Mouse (Mus musculus): ENCODE measurements at regions not wholly inside any gene's neighbourhood (a gene's known extent, or its start where the extent isn't known, plus 50 kb on each side); places are given as distances from the start of the nearest gene placed in this dataset.

GRCm38 (mm10) chr17:45928903-45929477, 103.2 kb downstream of the Vegfa start:
- no peak for DNase-seq (ENCODE audit: low read depth, low spot score)

GRCm38 (mm10) chr17:45928013-45928412, 104.2 kb downstream of the Vegfa start:
- DNase-seq (ENCODE audit: low read depth, low spot score) = no peak

GRCm38 (mm10) chr17:45925845-45926244, 106.3 kb downstream of the Vegfa start:
- no peak for DNase-seq (ENCODE audit: low read depth, low spot score)

DNA sequence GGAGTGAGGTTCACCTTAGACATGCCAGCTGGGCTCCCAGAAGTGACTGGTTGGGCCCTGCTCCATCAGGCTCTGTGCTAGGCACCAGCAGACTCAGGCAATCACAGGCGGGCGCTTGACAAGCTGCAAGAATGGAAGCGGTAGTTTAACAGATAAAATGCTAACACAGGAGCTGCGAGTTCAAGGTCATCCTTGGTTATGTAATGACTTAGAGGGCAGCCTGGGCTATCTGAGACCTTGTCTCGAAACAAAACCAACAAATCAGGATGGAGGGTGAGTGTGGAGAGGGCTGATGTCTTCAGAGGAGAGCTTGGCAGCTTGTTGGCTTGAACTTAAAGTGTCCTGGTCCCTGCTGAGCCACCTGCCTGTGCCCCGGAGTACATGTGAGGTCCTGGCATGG, 107.6 kb downstream of the Vegfa start:
- no peak for DNase-seq (ENCODE audit: low read depth, low spot score)

- DNase-seq (ENCODE audit: low read depth, low spot score) = no peak
These were observed 108.9 kb downstream of the Vegfa start for GRCm38 (mm10) chr17:45923217-45923730.

GRCm38 (mm10) chr17:45917647-45918046, 114.5 kb downstream of the Vegfa start:
- no peak for DNase-seq (ENCODE audit: low read depth, low spot score)

DNA sequence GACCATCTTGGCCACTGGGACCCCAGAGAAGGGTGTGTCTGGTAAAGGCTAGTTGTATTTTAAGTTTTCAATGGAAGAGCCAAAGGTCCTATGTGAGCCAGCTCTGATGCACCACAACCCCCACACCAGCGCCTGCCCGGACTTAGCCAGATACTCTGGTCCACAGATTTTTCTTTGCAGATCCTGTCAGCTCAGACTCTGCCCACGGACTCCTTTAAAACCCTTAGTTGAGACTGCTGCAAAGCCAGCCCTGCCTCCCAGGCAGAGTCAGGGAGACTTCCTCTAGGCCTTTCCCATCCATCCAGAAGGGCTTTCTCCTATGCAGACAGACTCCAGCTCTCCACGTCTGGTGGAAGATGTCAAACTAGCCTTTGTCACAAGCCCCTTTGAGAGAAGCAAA, 115.2 kb downstream of the Vegfa start:
- DNase-seq (ENCODE audit: low read depth, low spot score) = no peak

GRCm38 (mm10) chr17:45914706-45915240, 117.4 kb downstream of the Vegfa start:
- DNase-seq (ENCODE audit: low read depth, low spot score) = no peak

DNA sequence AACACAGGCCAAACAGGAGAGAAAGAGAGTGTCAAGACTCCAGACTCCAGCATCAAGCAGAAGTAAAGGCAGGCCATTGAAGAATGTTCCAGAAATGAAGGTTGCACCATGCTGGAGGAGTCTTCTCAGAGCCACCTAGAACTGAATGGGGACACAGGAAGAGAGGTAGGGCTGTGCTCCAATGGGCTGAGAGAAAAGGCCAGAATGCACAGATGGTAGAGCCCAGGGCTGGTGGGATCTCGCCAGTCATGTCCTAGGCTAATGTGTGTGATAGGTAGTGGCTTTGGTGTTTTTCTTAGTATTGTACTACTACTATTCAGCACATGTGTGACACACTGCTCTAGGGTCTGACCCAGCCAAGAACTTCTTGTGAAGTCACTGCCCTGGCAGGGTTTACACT, 117.9 kb downstream of the Vegfa start:
- DNase-seq (ENCODE audit: low read depth, low spot score) = no peak

- no peak for DNase-seq (ENCODE audit: low read depth, low spot score)
These were observed 118.5 kb downstream of the Vegfa start for GRCm38 (mm10) chr17:45913671-45914070.

DNA sequence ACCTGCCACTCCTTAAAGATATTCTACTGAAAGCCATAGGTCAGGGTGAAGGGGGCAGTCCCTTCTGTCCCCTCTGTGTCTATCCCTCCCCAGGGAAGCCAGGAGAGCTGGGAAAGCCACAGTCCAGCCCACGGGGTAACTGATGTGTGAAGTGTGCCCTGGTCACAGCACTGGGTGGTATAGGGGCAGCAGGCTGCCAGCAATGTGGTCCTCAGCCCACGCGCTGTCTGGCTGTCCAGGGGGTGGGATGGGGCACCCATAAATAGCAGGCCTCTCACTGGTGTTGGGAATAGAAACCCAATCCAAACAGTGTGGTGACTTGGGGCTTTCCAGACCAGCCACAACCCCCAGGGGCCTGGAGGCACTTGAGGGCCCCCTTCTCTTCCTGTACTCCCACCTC, 120.0 kb downstream of the Vegfa start:
- no peak for DNase-seq (ENCODE audit: low read depth, low spot score)

DNA sequence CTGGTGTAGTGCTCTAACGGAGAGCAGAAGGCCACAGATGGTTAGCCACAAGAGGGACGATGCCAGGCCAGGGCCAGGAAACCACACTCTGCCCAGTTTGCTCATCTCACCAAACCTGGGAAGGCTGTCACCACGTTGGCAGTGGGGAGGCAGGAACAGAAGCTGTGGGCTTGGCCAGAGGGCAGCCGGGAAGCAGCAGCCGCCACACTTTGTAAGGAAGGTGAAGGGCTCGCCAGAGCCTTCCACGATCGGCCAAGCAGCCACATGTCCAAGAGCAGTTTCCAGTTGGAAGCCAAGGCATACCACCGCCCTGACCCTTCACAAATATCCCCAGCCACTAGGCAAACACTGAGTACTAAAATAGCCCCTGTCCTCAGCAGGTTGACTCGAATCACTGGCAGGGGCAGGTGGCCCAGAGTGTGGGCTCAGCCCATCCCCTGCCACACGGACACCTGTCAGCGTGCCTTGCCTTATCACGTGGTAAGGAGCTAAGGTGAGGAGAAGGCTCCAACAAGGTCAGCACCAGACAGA, 120.9 kb downstream of the Vegfa start:
- DNase-seq (ENCODE audit: low read depth, low spot score) = peak; percentile 93

DNA sequence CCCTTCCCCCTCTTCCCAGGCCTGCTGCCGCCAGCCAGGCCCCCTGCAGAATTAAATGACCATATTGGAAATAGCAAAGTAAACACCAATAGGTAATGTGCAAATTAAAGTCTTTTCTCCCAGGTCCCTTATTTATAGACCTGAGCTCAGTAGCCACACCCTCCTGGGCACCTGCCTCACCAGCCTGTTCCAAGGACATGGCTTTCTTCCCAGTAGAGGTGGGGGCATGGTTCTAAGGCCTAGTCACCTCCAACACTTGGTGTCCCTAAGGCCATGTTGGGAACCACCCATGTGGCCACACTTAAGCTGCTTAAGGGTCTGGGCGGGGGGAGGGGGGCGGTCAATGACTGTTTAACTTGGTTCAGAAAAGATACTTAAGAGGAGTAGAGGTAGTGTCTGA, 121.9 kb downstream of the Vegfa start:
- peak; percentile 44 for DNase-seq (ENCODE audit: low read depth, low spot score)

- DNase-seq (ENCODE audit: low read depth, low spot score) = no peak
These were observed 124.6 kb downstream of the Vegfa start for GRCm38 (mm10) chr17:45907587-45907986.

DNA sequence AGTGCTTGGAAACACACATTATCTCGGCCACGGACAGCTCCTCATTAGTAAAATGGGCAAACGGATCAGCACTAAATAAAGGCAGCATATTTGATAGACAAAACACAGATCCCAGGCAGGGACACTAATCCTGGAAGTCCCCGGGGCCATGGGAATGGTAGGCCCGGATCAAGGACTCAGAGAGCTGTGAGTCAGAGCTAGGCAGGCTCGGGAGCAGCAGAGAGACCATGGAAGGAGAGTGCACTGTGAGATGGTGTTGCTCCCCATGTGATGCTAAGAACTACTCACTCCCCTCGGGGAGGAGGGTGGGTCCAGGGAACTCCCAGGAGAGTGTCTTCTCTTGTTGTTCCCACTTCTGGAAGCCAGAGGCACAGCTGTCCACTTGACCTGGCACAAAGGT, 126.6 kb downstream of the Vegfa start:
- DNase-seq (ENCODE audit: low read depth, low spot score) = no peak

- DNase-seq (ENCODE audit: low read depth, low spot score) = no peak
These were observed 127.9 kb downstream of the Vegfa start for GRCm38 (mm10) chr17:45904251-45904650.

DNA sequence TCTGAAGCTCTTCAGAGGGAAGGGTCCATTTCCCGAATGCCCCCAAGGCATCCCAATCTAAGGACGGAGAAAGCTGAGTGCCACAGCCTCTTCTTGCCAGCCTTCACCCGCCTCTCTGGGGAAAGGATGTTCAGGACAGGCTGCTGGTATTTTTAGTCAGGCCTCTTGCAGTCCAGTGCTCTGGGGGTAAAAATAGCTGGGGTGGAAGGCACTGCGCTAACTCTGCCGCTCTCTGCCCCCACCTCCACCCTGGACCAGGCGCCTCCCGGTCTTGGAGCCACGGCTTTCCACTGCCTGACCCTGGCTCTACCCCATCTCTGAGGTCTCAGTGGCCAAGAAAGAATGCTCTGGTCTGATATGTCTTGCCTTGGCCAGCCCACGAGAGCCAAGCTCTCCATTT, 128.9 kb downstream of the Vegfa start:
- peak; percentile 78 for DNase-seq (ENCODE audit: low read depth, low spot score)

- peak; percentile 53 for DNase-seq (ENCODE audit: low read depth, low spot score)
These were observed 129.5 kb downstream of the Vegfa start for GRCm38 (mm10) chr17:45902668-45903067.

GRCm38 (mm10) chr17:45896922-45897302, 135.3 kb downstream of the Vegfa start:
- no peak for DNase-seq (ENCODE audit: low read depth, low spot score)

DNA sequence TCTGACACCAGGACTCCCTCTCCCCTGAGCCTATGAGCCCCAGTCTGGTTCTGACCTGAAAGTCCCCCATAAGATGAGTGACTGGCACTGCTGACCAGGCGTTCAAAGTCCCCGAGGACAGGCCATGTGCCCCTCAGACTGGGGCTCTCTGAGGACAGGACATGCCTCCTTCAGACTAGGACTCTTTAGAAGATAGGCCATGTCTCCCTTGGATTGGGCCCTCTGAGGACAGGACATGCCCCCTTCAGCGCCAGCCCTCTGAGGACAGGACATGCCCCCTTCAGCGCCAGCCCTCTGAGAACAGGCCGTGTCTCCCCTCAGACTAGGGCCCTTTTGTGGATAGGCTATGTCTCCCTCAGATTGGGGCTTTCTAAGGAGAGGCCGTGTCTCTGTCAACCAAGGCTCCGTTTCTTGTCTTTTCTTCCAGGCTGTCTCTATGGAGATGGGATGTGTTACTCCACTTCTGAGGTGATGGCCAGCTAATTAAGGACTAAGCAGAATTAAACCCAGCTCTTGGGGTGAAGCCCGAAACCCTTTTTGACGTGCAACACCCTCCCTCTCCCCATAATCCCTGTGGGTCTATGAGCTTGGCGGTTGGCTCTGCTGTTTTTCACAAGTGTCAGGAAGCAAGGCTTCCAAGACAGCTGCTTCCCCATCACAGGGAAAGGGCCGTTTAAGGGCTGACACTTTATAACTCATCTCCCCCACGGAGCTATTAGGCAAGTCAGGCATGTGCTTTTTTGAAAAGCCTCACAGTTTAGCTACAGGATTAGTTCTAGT, 135.8 kb downstream of the Vegfa start:
- peak; percentile 48 for DNase-seq (ENCODE audit: low read depth, low spot score)

DNA sequence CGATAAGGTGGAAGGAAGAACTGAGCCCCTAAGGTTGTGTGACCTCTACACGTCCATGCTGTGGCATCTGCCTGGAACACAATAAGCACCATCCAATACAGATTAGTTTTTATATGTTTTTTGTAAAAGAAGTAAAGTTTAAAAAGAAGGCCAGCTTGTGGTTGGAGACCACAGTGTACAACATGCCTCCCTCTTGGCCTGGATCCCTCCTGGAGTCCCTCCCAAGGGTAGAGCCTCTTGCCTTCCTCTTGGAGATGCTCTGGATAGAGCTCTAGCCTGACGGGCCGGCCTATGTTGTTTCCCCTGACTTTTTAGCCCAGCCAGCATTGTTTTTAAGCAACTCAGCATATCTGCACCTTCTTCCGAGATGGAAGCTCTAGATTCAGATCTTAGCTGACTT, 138.0 kb downstream of the Vegfa start:
- no peak for DNase-seq (ENCODE audit: low read depth, low spot score)

DNA sequence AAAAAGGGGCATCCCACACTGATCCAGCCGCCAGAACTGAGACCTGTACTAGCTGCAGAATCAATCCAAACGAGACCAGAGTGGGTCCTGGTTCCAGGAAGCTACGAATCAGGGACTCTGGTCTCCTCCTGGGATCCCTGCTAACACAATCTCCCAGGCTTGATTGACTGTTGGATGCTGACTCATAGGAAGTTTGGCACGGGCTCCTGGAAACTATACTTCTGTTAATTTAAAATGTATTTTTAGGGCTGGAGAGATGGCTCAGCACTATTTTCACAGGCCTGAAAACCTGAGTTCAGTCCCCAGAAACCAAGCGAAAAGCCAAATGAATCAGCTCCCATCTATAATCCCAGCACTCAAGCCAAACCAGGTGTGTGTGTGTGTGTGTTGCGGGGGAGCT, 138.5 kb downstream of the Vegfa start:
- DNase-seq (ENCODE audit: low read depth, low spot score) = no peak

GRCm38 (mm10) chr17:45893094-45893493, 139.1 kb downstream of the Vegfa start:
- DNase-seq (ENCODE audit: low read depth, low spot score) = no peak

All from skeletal muscle tissue, adult 2 months (tissue).